Mouse (Mus musculus): ENCODE measurements at regions not wholly inside any gene's neighbourhood (a gene's known extent, or its start where the extent isn't known, plus 50 kb on each side); places are given as distances from the start of the nearest gene placed in this dataset.

GRCm38 (mm10) chr9:62590407-62591195, 53.8 kb upstream of the Coro2b start:
- no peak overlapping the region for H3K4me3 ChIP-seq
- H3K36me3 ChIP-seq, result no peaks in the 10 kb centered on the region
- peak overlapping the region; percentile 15; the same call in 1 of the 2 replicates for H3K27ac ChIP-seq
- 63% methylated on average over 17 of the region's 17 CpGs for WGBS
- H3K4me1 ChIP-seq, result peaks cover 9% of the 10 kb centered on the region
- no peak overlapping the region for H3K9ac ChIP-seq
- no peaks in the 10 kb centered on the region for H3K9me3 ChIP-seq
- H3K27me3 ChIP-seq, result no peaks in the 10 kb centered on the region
- no peak overlapping the region for H3K4me2 ChIP-seq
- no peak for ATAC-seq (ENCODE audit: borderline replicate concordance, extremely low read depth, low FRiP score, low TSS enrichment)

- Histone ChIP-seq H3K4me2 (no peak overlapping the region), H3K36me3 (no peaks in the 10 kb centered on the region), H3K9ac (no peak overlapping the region), H3K4me3 (no peak overlapping the region), H3K4me1 (peaks cover 9% of the 10 kb centered on the region), H3K27me3 (no peaks in the 10 kb centered on the region), H3K27ac (peak overlapping the region; percentile 15; the same call in 1 of the 2 replicates), H3K9me3 (no peaks in the 10 kb centered on the region)
- ATAC-seq (ENCODE audit: borderline replicate concordance, extremely low read depth, low FRiP score, low TSS enrichment), result no peak
- WGBS, result 45% methylated on average over 6 of the region's 6 CpGs
Observed at GRCm38 (mm10) chr9:62591196-62591485, 54.3 kb upstream of the Coro2b start.

DNA sequence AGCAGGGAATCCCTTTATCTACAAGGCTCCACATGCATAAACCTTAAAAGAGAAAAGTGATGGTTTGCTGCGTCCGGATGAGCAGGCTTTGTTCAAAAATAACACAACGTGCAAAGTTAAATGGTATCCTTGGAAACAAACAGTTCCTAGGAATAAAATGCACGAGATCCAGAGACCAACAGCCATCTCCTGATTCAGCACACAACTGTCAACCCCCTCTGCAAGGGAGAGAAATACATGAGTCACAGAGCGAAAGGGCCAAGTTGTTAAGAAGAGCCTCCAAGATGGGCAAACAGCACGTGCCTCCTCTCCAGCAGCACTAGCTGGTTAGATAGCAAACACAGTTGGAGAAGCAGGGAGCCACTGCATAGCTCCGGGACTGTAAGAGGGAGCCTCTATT, 61.2 kb upstream of the Coro2b start:
- H3K9ac ChIP-seq, result no peak overlapping the region
- H3K27ac ChIP-seq, result no peak overlapping the region
- no peaks in the 10 kb centered on the region for H3K36me3 ChIP-seq
- H3K4me2 ChIP-seq, result no peak overlapping the region
- no peaks in the 10 kb centered on the region for H3K9me3 ChIP-seq
- no peak for ATAC-seq (ENCODE audit: borderline replicate concordance, extremely low read depth, low FRiP score, low TSS enrichment)
- H3K4me1 ChIP-seq, result no peaks in the 10 kb centered on the region
- H3K4me3 ChIP-seq, result no peak overlapping the region
- no peaks in the 10 kb centered on the region for H3K27me3 ChIP-seq
- WGBS, result 66% methylated on average over 7 of the region's 7 CpGs

GRCm38 (mm10) chr9:62598956-62599355, 62.1 kb upstream of the Coro2b start:
- Histone ChIP-seq H3K9ac (no peak overlapping the region), H3K4me3 (no peak overlapping the region), H3K9me3 (no peaks in the 10 kb centered on the region), H3K27me3 (no peaks in the 10 kb centered on the region), H3K36me3 (no peaks in the 10 kb centered on the region), H3K27ac (no peak overlapping the region), H3K4me2 (no peak overlapping the region), H3K4me1 (no peaks in the 10 kb centered on the region)
- 85% methylated on average over 5 of the region's 5 CpGs for WGBS
- no peak for ATAC-seq (ENCODE audit: borderline replicate concordance, extremely low read depth, low FRiP score, low TSS enrichment)

DNA sequence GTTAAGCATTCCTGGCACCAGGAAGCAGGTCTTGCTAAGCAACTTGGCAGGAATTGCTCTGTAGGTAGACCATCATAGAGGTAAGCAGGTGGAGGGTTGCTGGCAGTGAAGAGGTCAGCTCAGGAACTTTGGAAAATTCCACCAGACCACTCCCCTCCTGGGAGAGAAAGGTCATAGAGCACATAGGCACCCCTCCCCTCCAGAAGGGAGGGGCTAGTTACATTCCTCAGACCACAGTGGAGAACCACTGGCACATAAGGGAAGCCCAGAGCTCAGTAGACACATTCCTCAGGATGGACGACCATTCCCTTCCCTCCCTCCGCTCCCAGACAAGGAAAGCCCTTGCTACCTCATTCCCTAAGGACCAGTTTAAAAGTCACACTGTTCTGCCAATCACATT, 67.1 kb upstream of the Itga11 start:
- Histone ChIP-seq H3K4me2 (no peak overlapping the region), H3K9me3 (no peaks in the 10 kb centered on the region), H3K9ac (no peak overlapping the region), H3K36me3 (no peaks in the 10 kb centered on the region), H3K27me3 (no peaks in the 10 kb centered on the region), H3K4me1 (no peaks in the 10 kb centered on the region), H3K27ac (no peak overlapping the region), H3K4me3 (no peak overlapping the region)
- no peak for ATAC-seq (ENCODE audit: borderline replicate concordance, extremely low read depth, low FRiP score, low TSS enrichment)
- 80% methylated on average over 2 of the region's 2 CpGs for WGBS

- H3K4me2 ChIP-seq, result no peak overlapping the region
- no peaks in the 10 kb centered on the region for H3K36me3 ChIP-seq
- H3K27me3 ChIP-seq, result no peaks in the 10 kb centered on the region
- no peak overlapping the region for H3K27ac ChIP-seq
- ATAC-seq (ENCODE audit: borderline replicate concordance, extremely low read depth, low FRiP score, low TSS enrichment), result no peak
- H3K4me1 ChIP-seq, result no peaks in the 10 kb centered on the region
- WGBS, result 34% methylated on average over 2 of the region's 2 CpGs
- no peak overlapping the region for H3K4me3 ChIP-seq
- H3K9ac ChIP-seq, result no peak overlapping the region
- no peaks in the 10 kb centered on the region for H3K9me3 ChIP-seq
Observed at GRCm38 (mm10) chr9:62611452-62611851, 66.2 kb upstream of the Itga11 start.

DNA sequence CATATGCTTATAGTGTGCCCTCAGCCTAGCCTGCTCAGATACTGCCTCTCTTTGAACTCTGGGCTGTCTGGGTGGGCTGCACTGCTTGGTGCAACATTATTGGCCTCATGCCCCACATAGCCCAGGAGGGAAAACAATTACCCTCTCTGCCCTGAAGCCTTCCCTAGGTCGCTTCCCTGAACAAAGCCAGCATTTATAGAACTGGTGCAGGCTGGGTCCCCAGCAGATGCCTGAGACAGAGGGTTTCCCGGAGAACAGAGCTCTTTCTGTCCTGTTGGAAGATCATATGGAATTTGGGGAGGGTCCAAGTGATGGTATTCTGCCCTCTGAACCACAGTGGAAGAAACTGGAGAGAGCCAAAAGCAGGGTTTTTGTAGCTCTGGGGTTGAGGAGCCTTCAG, 64.6 kb upstream of the Itga11 start:
- Histone ChIP-seq H3K9ac (no peak overlapping the region), H3K4me2 (no peak overlapping the region), H3K27ac (no peak overlapping the region), H3K4me3 (no peak overlapping the region), H3K9me3 (no peaks in the 10 kb centered on the region), H3K4me1 (no peaks in the 10 kb centered on the region), H3K36me3 (no peaks in the 10 kb centered on the region), H3K27me3 (no peaks in the 10 kb centered on the region)
- 57% methylated on average over 2 of the region's 2 CpGs for WGBS
- no peak for ATAC-seq (ENCODE audit: borderline replicate concordance, extremely low read depth, low FRiP score, low TSS enrichment)

DNA sequence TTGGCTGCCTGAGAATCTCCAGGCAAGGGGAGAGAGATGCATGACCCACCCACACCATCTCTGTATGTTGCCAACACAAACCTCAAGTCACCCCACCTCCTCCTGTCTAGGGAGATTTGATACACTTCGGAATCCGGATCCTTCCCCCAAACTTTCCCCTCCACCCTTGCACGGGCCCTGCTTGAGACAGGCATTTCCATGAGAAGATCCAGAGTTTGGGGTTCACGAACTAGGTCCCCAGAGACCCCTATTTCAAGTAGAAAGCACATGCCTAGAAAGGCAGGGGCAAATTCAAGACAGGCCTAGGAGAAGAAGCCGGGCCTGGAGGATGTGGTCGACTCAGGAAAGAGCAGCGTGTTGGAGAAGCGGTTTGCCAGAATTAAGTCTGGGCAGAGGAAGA, 63.8 kb upstream of the Itga11 start:
- Histone ChIP-seq H3K27me3 (no peaks in the 10 kb centered on the region), H3K4me2 (no peak overlapping the region), H3K9ac (no peak overlapping the region), H3K9me3 (no peaks in the 10 kb centered on the region), H3K4me3 (no peak overlapping the region), H3K27ac (no peak overlapping the region), H3K36me3 (no peaks in the 10 kb centered on the region), H3K4me1 (no peaks in the 10 kb centered on the region)
- ATAC-seq (ENCODE audit: borderline replicate concordance, extremely low read depth, low FRiP score, low TSS enrichment), result no peak
- 83% methylated on average over 8 of the region's 8 CpGs for WGBS

- Histone ChIP-seq H3K36me3 (no peaks in the 10 kb centered on the region), H3K4me2 (no peak overlapping the region), H3K9me3 (no peaks in the 10 kb centered on the region)
Observed at GRCm38 (mm10) chr9:62614950-62615349, 62.7 kb upstream of the Itga11 start.

DNA sequence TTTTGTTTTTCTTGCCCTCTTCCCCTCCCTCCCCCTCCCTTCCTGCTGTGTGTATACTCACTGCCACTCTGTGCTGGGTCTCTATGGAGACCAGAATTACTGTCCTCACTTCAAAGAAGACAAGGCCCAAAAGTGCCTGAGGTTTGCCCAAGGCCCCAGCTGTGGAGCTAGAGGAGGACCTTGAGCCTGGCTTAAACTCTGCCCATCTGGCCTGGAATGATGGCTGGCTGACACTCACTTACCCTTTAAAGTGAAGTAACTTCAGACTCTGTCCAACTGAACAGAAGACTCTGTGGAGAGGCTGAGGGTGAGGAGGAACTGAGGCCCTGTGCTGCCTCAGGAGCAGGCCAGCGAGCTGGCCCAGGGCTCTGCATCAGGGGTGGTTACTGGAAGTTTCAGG, 61.8 kb upstream of the Itga11 start:
- H3K9me3 ChIP-seq, result no peaks in the 10 kb centered on the region
- no peak for ATAC-seq (ENCODE audit: borderline replicate concordance, extremely low read depth, low FRiP score, low TSS enrichment)
- H3K27ac ChIP-seq, result no peak overlapping the region
- WGBS, result 50% methylated on average over 1 of the region's 1 CpGs
- no peaks in the 10 kb centered on the region for H3K36me3 ChIP-seq
- H3K27me3 ChIP-seq, result no peaks in the 10 kb centered on the region
- no peak overlapping the region for H3K9ac ChIP-seq
- no peak overlapping the region for H3K4me2 ChIP-seq
- H3K4me1 ChIP-seq, result no peaks in the 10 kb centered on the region
- no peak overlapping the region for H3K4me3 ChIP-seq

More at GRCm38 (mm10) chr9:62614950-62615349, 62.7 kb upstream of the Itga11 start:
- Histone ChIP-seq H3K9ac (no peak overlapping the region), H3K27me3 (no peaks in the 10 kb centered on the region), H3K4me3 (no peak overlapping the region), H3K27ac (no peak overlapping the region), H3K4me1 (no peaks in the 10 kb centered on the region)
- no peak for ATAC-seq (ENCODE audit: borderline replicate concordance, extremely low read depth, low FRiP score, low TSS enrichment)
- WGBS, result 73% methylated on average over 4 of the region's 4 CpGs

DNA sequence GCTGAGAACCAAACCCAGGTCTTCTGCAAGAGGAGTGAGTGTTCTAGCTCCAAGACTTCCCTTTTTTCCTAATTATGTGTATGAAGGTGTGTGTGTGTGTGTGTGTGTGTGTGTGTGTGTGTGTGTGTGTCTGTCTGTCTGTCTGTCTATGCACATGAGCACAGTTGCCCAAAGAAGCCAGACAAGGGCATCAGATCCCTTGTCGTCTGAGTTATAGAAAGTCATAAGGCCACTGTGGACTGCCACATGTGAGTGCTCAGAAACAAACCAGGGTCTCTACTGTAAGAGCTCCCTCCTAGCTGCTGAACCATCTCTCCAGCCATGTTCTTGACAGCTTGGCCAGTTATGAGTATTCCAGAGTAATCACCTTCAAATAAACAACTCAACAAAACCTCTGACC, 58.6 kb upstream of the Itga11 start:
- no peak overlapping the region for H3K9ac ChIP-seq
- H3K9me3 ChIP-seq, result no peaks in the 10 kb centered on the region
- H3K4me1 ChIP-seq, result no peaks in the 10 kb centered on the region
- H3K36me3 ChIP-seq, result no peaks in the 10 kb centered on the region
- WGBS, result 100% methylated on average over 1 of the region's 1 CpGs
- no peak overlapping the region for H3K4me3 ChIP-seq
- H3K27me3 ChIP-seq, result no peaks in the 10 kb centered on the region
- no peak overlapping the region for H3K4me2 ChIP-seq
- no peak overlapping the region for H3K27ac ChIP-seq
- ATAC-seq (ENCODE audit: borderline replicate concordance, extremely low read depth, low FRiP score, low TSS enrichment), result no peak

DNA sequence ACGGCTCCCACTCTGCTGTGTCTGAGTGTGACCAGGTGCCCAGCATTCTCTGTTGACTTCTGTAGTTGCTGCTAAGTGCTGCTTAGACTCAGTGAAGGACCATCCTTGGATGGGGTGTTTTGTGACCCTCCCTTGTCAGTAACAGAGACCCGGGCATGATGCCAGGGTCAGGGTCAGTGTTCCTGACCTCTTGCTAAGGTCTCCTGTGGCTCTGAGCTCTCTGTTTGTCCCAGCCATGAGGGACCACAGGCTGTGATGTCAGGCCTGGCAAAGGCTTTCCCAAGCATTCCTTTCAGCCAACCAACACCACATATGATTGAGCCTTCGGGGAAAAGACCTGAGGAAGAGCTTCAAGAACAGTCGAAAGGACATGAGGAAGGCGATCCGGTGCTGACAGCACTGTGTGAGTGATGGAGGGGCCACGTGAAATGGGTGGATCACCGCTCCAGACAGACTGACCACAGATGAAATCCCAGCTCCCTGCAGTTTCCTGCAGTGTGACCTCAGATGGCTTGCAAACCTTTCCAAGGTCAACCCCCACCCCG, 56.7 kb upstream of the Itga11 start:
- H3K4me1 ChIP-seq, result no peaks in the 10 kb centered on the region
- WGBS, result 57% methylated on average over 9 of the region's 9 CpGs
- H3K9me3 ChIP-seq, result no peaks in the 10 kb centered on the region
- H3K4me3 ChIP-seq, result no peak overlapping the region
- no peak for ATAC-seq (ENCODE audit: borderline replicate concordance, extremely low read depth, low FRiP score, low TSS enrichment)
- H3K9ac ChIP-seq, result no peak overlapping the region
- no peaks in the 10 kb centered on the region for H3K36me3 ChIP-seq
- H3K27me3 ChIP-seq, result no peaks in the 10 kb centered on the region
- H3K27ac ChIP-seq, result no peak overlapping the region
- H3K4me2 ChIP-seq, result no peak overlapping the region

DNA sequence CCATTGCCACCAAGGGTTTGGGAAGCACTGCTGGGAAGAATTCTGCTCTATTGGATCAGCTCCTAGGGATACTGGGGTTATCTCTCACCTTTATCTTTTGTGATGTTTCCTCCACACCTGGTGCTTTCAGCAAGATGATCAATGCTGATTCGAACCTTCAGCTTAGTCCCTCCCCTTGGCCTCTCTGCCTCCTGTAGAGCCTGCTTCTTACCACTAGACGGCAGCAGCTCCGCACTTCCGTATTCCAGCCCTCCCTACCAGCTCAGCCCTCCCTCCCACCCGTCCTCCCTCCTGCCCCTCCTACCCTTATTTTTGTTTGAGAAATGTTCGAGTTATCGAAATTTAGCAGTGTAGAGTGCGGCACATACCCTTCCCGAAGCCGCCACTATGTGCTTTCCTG, 55.5 kb upstream of the Itga11 start:
- Histone ChIP-seq H3K4me1 (no peaks in the 10 kb centered on the region), H3K27me3 (no peaks in the 10 kb centered on the region), H3K36me3 (no peaks in the 10 kb centered on the region), H3K9ac (no peak overlapping the region), H3K9me3 (no peaks in the 10 kb centered on the region), H3K4me3 (no peak overlapping the region), H3K27ac (no peak overlapping the region), H3K4me2 (no peak overlapping the region)
- WGBS, result 56% methylated on average over 10 of the region's 10 CpGs
- no peak for ATAC-seq (ENCODE audit: borderline replicate concordance, extremely low read depth, low FRiP score, low TSS enrichment)

All from lung, embryonic 15.5 days (tissue).